Mouse (Mus musculus) ES-E14 (cell line): ENCODE measurements around the gene Dedd2.

ENCODE experiments used
- CHD2 ChIP-seq: IDR thresholded peaks from 2 replicates; pipeline ENCODE4 v1.6.1; 2014; ENCODE audit warnings: mild to moderate bottlenecking, low read depth, low read length, inconsistent platforms
- HCFC1 ChIP-seq: IDR thresholded peaks from 2 replicates; pipeline ENCODE4 v1.6.1; 2012; ENCODE audit warnings: low read length, inconsistent platforms, borderline replicate concordance; ENCODE audit not compliant: insufficient read depth
- MAFK ChIP-seq: IDR thresholded peaks from 2 replicates; pipeline ENCODE4 v1.6.1; 2014; ENCODE audit warnings: mild to moderate bottlenecking, low read depth, low read length, inconsistent platforms; ENCODE audit not compliant: insufficient read depth
- ZC3H11A ChIP-seq: IDR thresholded peaks from 2 replicates; pipeline ENCODE4 v1.6.1; 2012; ENCODE audit warnings: low read depth, mild to moderate bottlenecking, inconsistent platforms, low read length, borderline replicate concordance
- ZNF384 ChIP-seq: IDR thresholded peaks from 2 replicates; pipeline ENCODE4 v1.6.1; 2012; ENCODE audit warnings: low read depth, low read length, inconsistent platforms

DNA sequence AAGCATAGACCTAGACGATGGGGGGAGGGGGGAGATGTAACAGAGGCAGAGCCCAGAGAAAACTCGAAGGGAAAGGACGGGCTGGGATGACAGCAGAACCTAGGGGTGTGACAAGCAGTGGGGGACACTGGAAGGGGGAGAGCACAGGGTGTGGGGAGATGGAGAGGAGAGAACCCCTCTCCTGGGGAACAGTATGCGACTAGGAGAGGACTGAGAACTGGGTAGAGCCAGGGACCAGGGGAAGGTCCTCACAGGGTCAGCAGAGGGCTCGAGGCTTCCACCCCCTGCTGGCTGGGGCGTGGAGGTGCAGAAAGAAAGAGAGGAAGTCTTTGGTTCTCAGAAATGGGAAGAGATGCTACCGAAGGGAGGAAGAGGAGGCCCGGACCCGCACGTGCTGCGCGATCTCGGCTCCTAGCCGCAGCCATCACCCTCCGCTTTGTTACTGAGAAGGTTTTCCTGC lies 39.1 kb downstream of the Dedd2 start:
- TF ChIP-seq ZC3H11A = no peak
- TF ChIP-seq CHD2 = no peak
- TF ChIP-seq ZNF384 = no peak
- TF ChIP-seq MAFK = no peak
- no peak for TF ChIP-seq HCFC1
